Mouse (Mus musculus): ENCODE measurements around the gene Ubac2. TPM values are rescaled to one million over a fixed set of nuclear protein-coding genes. Genes with fewer than 3 reads are reported as not detected.

Ubac2 gene
- polyA plus RNA-seq, 1 experiment: 21.6 TPM

DNA sequence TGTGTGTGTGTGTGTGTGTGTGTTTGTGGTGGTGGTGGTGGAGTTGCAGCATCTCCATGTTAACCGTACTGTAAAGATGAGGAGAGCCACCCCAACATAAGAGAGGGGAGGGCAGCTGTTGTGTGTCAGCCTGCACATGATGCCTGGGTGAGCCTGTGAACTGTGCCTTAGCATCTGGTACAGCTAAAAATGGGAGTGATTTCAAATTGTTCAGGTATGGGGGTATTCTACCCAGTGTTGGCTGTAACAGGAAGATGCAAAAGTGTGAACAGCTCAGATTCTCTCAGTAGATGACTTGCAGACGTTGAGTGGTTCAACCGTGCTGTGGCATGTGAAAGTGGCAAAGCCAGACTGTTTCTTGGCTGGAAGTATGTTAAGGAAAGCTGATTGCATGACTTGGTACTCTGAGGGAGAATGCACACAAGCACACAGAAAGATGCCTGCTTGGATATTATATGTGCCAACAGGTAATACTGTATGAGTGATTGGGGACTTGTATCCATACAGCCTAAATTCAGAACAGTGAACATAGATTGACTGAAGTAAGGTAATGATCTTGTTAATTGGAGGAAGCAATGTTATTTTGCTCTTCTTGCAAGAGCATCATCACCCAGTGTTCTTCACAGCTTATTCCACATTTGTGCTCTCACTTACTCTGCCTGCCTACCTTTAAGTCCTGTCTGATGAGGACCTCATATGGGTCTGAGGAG is 79.8 kb downstream of the Ubac2 start:
- TF ChIP-seq POLR2A (IDR thresholded peaks at IDR 0.05; ENCODE audit: borderline replicate concordance, control insufficient read depth, low read depth, low read length) (no peak), CTCF (IDR thresholded peaks at IDR 0.05; ENCODE audit: control insufficient read depth, insufficient read depth, low read length) (no peak)
- Histone ChIP-seq H3K27ac (ENCODE audit: control insufficient read depth, insufficient read depth, low read depth, low read length, poor library complexity) (no peak overlapping the region; the same call in 1 of the 2 replicates), H3K4me3 (replicated peaks; ENCODE audit: control insufficient read depth, low read depth, low read length) (no peak overlapping the region), H3K4me1 (ENCODE audit: control insufficient read depth, insufficient read depth, low read length) (peaks cover 10% of the 10 kb centered on the region)
- 54% methylated on average over 3 of the region's 3 CpGs for WGBS

DNA sequence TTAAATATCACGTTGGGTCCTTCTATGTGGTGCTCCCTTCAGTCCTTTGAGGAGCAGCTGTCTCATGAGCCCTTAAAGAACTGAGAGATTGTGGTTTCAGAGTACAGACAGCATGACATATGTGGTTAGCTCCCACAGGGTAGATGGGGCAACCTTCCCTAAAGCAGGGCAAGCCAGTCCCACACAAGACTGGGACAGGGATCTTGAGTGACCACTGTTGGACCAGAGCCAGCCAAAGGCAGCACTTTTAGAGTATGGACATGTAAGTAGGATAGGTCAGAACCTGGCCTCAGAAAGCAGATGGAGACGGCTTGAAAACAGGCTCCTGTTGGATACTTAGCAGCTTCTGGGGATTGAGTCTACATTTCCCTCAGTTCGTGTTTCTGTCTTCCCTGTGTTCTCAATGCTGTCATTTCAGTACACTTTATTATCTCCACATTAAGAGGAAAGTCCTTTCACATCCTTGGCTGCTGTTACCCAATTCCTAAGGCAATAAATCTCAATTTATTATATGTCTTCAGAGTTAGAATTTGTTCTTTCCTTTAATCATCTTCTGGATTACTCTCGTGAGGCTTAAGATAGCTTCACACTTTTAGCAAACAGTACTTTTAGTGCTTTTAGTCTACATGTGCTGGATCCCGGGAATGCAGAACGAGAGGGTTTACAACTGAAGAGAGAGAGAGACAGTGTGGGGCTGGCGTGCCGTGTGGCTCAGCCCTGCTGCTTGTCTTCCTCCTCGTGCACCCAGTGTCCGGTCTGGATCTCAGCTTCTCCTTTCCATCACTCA is 80.5 kb downstream of the Ubac2 start:
- Histone ChIP-seq H3K27ac (ENCODE audit: control insufficient read depth, insufficient read depth, low read depth, low read length, poor library complexity) (no peak overlapping the region), H3K4me1 (ENCODE audit: control insufficient read depth, insufficient read depth, low read length) (peaks cover 10% of the 10 kb centered on the region), H3K4me3 (replicated peaks; ENCODE audit: control insufficient read depth, low read depth, low read length) (no peak overlapping the region)
- TF ChIP-seq POLR2A (IDR thresholded peaks at IDR 0.05; ENCODE audit: borderline replicate concordance, control insufficient read depth, low read depth, low read length) (no peak), CTCF (IDR thresholded peaks at IDR 0.05; ENCODE audit: control insufficient read depth, insufficient read depth, low read length) (no peak)
- 45% methylated on average over 10 of the region's 10 CpGs for WGBS

DNA sequence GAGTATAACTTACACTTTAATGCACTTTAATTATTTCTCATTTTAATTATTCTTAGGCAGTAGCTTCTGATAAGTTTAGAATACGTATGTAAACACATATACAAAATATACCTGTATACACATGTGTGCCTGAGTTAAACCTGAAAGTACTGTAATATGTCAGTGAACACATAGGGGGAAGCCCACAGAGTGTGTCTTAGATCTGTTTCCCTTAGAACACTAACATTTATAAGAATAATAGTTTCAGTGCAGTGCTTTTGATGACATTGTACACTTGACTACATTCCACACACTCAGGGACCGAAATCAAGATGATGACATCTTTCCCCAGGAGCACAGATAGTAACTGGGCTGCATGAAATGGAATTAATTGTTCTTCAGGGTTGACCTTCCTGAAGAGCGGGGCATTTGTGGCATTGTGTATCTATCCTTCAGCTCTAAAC is 81.1 kb downstream of the Ubac2 start:
- no peak overlapping the region for H3K27ac ChIP-seq (ENCODE audit: control insufficient read depth, insufficient read depth, low read depth, low read length, poor library complexity)
- WGBS: 90% methylated on average over 3 of the region's 3 CpGs
- H3K4me1 ChIP-seq (ENCODE audit: control insufficient read depth, insufficient read depth, low read length): peaks cover 10% of the 10 kb centered on the region
- TF ChIP-seq POLR2A (IDR thresholded peaks at IDR 0.05; ENCODE audit: borderline replicate concordance, control insufficient read depth, low read depth, low read length) (no peak), CTCF (IDR thresholded peaks at IDR 0.05; ENCODE audit: control insufficient read depth, insufficient read depth, low read length) (no peak)
- H3K4me3 ChIP-seq (replicated peaks; ENCODE audit: control insufficient read depth, low read depth, low read length): no peak overlapping the region

DNA sequence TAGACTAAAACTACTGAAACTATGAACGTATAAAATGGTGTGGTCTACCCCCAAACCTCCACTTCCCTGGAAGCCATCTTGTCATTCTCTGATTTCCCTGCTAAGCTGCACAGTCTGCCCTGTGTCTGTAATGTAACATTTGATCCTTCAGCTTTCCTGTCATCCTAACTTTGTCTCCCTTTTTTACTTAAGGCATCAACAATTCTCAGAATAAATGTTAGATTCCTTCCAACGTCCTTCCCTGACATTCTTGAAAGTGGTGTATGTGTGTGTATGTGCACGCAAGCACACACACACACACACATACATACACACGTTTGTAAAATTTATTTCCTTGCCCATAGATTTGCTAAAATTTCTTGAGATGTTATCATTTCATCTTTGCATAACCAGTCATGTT is 81.6 kb downstream of the Ubac2 start:
- 73% methylated on average over 4 of the region's 4 CpGs for WGBS
- TF ChIP-seq CTCF (IDR thresholded peaks at IDR 0.05; ENCODE audit: control insufficient read depth, insufficient read depth, low read length): no peak
- TF ChIP-seq POLR2A (IDR thresholded peaks at IDR 0.05; ENCODE audit: borderline replicate concordance, control insufficient read depth, low read depth, low read length): no peak
- Histone ChIP-seq H3K4me3 (replicated peaks; ENCODE audit: control insufficient read depth, low read depth, low read length) (no peak overlapping the region), H3K27ac (ENCODE audit: control insufficient read depth, insufficient read depth, low read depth, low read length, poor library complexity) (no peak overlapping the region), H3K4me1 (ENCODE audit: control insufficient read depth, insufficient read depth, low read length) (peaks cover 9% of the 10 kb centered on the region)

DNA sequence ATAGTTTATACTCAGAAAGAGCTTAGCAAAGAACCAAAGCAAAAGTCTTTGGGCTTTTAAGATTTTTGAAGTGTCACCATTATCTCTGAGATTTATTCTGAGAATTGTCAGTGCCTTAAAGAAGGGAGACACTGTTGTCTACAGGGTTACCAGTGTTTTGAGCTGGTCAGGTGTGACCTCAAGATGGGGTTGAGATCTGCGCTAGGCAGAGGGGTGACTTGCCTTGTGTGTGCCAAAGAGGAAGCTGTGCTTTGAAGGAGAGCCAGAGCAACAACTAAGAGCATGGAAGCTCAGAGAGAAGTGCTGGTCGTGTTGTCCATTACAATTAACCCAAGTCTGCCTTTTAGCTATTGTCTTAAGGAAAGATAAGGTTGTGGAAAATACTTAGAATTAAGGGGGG is 82.1 kb downstream of the Ubac2 start:
- WGBS: 19% methylated on average over 2 of the region's 2 CpGs
- Histone ChIP-seq H3K4me1 (ENCODE audit: control insufficient read depth, insufficient read depth, low read length) (peaks cover 9% of the 10 kb centered on the region), H3K27ac (ENCODE audit: control insufficient read depth, insufficient read depth, low read depth, low read length, poor library complexity) (no peak overlapping the region), H3K4me3 (replicated peaks; ENCODE audit: control insufficient read depth, low read depth, low read length) (no peak overlapping the region)
- TF ChIP-seq CTCF (IDR thresholded peaks at IDR 0.05; ENCODE audit: control insufficient read depth, insufficient read depth, low read length): no peak
- TF ChIP-seq POLR2A (IDR thresholded peaks at IDR 0.05; ENCODE audit: borderline replicate concordance, control insufficient read depth, low read depth, low read length): no peak

DNA sequence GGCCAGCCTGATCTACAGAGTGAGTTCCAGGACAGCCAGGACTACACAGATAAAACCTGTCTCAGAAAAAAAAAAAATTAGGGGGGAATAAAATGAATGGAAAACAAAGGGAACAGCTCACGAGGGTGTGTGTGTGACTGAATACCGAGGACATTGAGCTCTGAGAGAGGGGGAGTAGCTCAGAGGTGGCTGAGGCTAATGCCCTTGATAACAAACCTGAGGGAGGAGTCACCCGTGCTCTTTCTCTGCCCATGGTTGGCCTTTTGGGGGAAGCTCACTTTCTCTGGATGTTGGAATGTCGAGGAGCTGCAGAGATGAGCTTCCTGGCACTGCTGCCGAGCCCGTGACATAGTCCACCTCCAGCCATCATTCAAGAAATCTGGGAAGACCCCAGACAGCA is 82.6 kb downstream of the Ubac2 start:
- H3K27ac ChIP-seq (ENCODE audit: control insufficient read depth, insufficient read depth, low read depth, low read length, poor library complexity): peak overlapping the region; percentile 30
- 54% methylated on average over 6 of the region's 6 CpGs for WGBS
- peaks cover 9% of the 10 kb centered on the region for H3K4me1 ChIP-seq (ENCODE audit: control insufficient read depth, insufficient read depth, low read length)
- H3K4me3 ChIP-seq (replicated peaks; ENCODE audit: control insufficient read depth, low read depth, low read length): no peak overlapping the region
- TF ChIP-seq CTCF (IDR thresholded peaks at IDR 0.05; ENCODE audit: control insufficient read depth, insufficient read depth, low read length): no peak
- no peak for TF ChIP-seq POLR2A (IDR thresholded peaks at IDR 0.05; ENCODE audit: borderline replicate concordance, control insufficient read depth, low read depth, low read length)

DNA sequence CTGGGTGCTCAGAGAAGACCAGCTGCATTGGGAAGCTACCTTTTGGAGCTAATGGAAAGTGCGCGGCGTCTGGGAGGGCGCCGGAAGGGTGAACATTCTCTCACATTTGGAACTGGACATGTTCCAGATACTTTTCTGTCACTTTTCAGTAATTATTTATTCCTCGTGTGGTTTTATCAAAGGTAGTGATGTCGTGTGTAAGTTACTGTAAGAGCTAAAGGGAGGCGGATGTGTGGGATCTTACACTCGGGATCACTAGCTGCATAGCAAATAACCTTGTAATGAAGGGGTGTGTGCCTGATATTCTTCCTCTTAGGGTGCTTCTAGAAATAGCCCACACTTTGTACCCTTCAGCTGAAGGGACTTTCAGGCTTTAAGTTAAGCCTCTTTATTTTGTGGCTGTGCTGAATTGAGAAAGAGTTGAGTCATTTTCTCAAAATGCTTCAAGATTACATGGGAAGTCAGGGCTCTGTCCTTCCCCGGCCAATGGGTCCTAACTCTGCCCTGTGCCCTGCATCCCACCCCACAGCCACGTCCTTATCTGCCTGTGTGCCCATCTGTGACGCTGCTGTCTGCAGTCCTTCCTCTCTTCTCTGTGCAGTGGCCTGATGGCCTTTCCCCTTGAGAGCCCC is 83.2 kb downstream of the Ubac2 start:
- H3K4me1 ChIP-seq (ENCODE audit: control insufficient read depth, insufficient read depth, low read length): peaks cover 7% of the 10 kb centered on the region
- TF ChIP-seq POLR2A (IDR thresholded peaks at IDR 0.05; ENCODE audit: borderline replicate concordance, control insufficient read depth, low read depth, low read length) (no peak), CTCF (IDR thresholded peaks at IDR 0.05; ENCODE audit: control insufficient read depth, insufficient read depth, low read length) (no peak)
- H3K27ac ChIP-seq (ENCODE audit: control insufficient read depth, insufficient read depth, low read depth, low read length, poor library complexity): peak overlapping the region; percentile 57
- WGBS: 65% methylated on average over 12 of the region's 12 CpGs
- no peak overlapping the region for H3K4me3 ChIP-seq (replicated peaks; ENCODE audit: control insufficient read depth, low read depth, low read length)

All from bone marrow, adult 2 months (tissue).